Mouse (Mus musculus) skeletal muscle tissue, adult 2 months (tissue): ENCODE results near the gene Rcor2.

Experiments
- DNase-seq: peaks from one replicate; pipeline ENCODE4 v3.0.0-alpha.2; 2012; ENCODE audit warnings: low read depth, low spot score

Gene Rcor2

GRCm38 (mm10) chr19:7294098-7294876 lies 27.2 kb downstream of the Rcor2 start:
- DNase-seq: no peak

DNA sequence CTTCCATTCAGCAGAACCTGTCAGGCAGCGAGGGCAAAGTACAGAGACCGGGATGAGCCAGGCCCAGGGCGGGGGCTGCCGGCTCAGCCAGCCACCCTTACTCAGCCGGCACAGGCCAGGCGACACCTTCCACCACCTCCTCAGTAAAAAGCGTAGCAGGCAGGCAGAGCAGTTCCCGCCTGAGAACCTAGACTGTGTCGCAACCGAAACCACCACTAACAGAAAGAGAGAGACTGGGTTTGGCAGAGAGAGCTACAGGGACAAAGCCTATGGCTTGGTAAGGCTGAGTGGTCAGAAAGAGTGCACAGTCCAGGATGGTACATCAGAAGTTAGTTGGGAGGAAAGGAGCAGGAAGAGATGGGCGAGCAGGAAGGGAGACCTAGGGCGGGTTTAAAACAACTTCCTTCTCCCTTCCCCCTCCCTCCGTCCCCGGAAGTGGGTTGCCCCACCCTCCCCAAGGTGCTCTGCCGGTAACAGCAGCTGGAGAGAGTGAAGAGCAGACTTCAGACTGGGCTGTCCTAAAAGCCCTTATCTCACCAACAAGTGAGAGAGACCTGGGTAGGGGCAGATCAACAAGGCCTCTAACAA lies 28.0 kb downstream of the Rcor2 start:
- DNase-seq: no peak

DNA sequence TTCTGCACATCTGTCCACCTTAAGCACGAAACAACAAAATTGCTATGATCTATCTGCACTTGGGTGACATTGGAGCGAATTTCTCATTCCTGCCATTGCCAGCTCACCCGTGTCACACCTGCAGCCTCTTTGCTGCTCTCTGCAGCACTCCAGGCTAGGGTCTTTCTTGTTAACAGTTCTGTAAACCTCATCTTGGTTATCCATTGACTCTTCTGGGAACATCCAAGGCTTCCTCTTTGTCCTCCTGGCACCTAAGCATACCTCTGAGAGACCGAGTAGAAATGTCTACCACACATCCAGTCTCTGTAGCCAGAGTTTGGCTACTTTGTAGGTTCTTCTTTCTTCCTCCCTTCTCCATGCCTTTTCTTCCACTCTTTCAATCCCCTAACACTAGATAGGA lies 28.8 kb downstream of the Rcor2 start:
- no peak for DNase-seq

DNA sequence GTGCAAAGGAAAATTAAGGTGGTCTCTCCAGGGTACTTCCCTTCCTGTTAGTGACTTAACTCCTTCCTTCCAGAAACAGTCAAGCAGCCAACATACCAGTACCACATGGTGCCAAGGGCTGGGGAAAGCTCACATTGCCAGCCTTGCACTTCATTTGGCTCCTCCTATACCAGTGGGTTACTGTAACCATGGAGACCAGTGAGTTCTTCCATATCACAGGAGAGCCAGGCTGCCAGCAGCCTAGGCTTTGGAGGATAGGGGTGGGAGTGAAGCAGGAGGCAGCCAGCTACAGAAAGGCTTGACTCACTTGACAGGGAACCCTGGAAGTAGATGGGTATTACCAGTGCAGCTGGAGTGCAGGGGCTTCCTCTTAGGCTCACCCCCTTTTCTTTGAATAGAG lies 31.9 kb downstream of the Rcor2 start:
- no peak for DNase-seq

- DNase-seq: no peak
These were observed 33.0 kb downstream of the Rcor2 start for GRCm38 (mm10) chr19:7300078-7300477.

DNA sequence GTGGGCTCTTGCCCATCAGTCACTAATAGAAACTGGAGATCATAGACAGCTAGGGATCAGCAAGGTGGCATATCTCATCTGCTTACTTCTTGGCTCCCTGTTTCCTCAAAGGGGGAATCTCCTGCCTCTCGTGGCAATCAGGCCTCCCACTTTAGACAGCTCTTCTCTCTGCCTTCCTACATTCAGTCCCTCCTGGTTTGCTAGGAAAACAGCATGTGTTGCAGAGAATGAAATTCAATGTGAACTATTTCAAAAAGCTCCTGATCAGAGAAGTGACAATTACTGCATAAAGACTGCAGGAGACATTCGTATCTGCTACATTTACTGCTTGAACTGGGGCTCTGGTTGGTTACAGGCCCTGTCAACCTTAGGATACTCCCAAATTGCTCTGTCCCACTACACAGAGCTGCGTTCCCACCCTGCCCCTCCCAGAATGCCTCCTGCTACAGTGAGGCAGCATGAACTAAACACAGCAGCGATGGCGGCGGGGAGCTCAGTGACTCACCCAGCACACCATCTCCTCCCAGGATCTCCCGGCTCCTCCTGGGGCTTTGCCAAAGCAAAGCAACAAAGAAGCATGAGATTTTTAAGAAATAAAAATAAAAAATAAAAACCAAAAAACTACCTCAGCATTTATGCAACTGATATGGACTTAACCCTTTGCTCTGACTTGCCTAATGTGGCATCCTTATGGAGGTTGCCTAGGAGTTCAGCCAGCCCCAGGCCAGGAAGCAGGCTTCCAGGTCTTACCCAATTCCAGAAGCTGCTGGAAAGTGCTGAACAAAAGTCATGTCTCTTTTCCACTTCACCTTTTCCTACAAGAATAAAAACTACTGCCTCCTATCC lies 34.7 kb downstream of the Rcor2 start:
- DNase-seq: no peak

- DNase-seq: no peak
These were observed 35.3 kb downstream of the Rcor2 start for GRCm38 (mm10) chr19:7302493-7302797.

DNA sequence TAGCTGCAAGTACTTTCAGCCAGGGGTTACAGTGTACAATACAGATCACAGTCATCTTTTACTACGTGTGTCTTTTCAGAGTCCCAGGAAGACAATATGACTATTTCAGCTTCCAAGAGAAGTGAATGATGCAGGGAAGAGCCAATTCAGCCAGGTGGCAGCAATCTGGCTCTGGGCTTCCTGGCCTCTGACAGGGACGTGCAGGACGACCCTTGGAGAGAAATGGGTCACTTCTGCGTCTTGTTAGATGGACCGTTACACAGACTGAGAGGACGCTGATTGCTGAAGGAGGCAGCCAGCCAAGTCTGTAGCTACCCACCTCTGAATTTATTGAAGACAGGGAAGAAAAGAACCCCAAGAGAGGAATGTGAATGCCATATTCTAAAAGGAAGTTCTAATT lies 36.7 kb downstream of the Rcor2 start:
- no peak for DNase-seq

DNA sequence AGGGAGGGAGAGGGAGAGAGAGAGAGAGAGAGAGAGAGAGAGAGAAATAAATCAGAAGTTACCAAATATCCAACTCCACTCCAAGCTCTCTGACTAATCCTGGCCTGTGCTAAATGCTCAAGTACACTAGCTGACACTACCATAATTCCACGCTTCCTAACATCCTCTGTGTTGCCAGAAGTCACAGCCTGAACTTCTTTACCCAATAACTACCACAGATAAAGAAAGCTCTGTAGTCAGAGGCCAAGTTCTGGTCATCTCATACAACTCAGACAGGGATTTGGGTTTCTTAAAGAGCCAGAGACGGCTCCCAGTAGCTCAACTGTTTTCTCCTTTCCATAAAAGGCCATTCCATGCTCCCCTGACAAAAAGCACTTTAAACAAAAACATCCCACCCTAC lies 37.7 kb downstream of the Rcor2 start:
- peak; percentile 64 for DNase-seq

- DNase-seq: no peak
These were observed 38.5 kb downstream of the Rcor2 start for GRCm38 (mm10) chr19:7305380-7306310.

GRCm38 (mm10) chr19:7306968-7307367 lies 39.8 kb downstream of the Rcor2 start:
- peak; percentile 91 for DNase-seq

- no peak for DNase-seq
These were observed 41.1 kb downstream of the Rcor2 start for GRCm38 (mm10) chr19:7307995-7308770.

DNA sequence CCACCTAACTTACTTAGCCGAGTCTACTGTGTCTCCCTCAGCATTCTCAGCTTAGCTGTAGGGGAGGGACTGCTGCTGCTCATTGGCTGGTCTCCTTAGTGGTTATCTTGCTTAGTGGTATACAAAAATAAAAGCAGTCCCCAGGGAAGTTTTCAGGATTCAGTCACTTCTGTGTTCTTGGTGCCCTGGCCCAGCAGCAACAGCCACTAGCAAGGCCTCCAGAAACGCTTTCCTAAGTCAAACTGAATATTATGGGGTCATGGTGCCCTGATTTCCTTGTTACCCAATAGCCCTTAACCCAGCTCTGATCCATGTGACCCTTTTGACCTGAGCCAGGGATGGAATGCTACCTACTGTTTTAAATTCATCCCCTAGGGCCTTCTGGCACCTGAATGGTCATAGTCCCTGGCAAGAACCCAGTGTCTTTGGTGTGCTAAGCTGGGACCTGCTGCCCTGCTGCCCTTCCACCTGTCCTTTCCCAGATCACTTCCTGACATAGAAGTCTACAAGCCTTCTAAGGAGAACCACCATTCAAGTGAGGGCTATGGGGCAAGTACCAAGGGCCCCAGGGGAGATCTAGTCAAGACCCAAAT lies 42.7 kb downstream of the Rcor2 start:
- no peak for DNase-seq

- DNase-seq: peak; percentile 45
These were observed 43.6 kb downstream of the Rcor2 start for GRCm38 (mm10) chr19:7310704-7311103.

DNA sequence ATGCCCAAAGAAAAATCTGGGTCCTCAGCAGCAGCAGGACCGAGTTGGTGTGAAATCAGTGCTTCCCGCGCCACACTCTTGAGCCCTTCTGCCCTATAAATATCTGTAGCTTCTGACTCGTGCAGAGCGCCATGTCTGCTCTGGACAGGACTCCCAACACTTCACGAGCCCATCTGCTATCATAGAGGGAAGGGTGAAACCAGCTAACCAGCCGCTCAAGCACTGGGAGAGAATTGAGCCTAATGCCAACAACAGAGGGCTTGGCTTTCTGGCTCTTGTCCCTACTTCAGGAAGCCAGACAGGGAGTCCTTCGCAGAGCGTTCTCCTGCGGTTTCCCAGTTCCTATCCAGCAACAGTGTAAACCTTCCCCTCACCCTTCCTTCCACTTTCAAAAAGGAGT lies 44.2 kb downstream of the Rcor2 start:
- no peak for DNase-seq

DNA sequence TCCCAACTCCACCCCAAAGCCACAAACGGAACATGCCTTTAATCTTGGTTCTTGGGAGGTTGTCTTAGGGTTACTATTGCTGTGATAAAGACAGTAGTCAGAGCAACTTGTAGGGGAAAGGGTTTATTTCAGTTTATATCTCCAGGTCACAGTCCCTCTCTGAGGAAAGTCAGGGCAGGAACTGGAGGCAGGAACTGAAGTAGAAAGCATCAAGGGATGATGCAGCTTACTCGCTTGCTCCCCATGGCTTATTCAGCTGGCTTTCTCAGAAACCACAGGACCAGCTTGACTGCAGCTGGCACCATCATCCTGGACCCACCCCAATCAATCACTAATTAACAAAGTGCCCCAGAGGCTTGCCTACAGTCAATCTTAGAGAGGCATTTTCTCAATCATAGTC lies 46.5 kb downstream of the Rcor2 start:
- DNase-seq: no peak

GRCm38 (mm10) chr19:7314976-7315586 lies 48.0 kb downstream of the Rcor2 start:
- no peak for DNase-seq

DNA sequence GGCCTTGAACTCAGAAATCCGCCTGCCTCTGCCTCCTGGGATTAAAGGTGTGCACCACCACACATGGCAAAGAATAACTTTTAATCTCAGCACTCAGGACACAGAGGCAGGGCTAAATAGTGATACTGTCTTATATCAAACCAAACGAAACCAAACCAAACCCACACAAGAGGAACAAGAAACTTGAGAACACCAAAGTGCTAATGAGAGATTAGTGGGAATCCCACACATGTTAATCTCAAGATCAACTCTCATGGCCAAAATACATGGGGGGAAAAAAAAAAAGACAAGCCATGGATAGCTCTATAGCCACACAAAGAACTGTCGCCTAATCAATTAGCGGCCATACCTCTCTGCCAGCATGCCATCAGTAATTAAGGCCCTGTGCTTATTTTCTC lies 48.5 kb downstream of the Rcor2 start:
- DNase-seq: no peak

DNA sequence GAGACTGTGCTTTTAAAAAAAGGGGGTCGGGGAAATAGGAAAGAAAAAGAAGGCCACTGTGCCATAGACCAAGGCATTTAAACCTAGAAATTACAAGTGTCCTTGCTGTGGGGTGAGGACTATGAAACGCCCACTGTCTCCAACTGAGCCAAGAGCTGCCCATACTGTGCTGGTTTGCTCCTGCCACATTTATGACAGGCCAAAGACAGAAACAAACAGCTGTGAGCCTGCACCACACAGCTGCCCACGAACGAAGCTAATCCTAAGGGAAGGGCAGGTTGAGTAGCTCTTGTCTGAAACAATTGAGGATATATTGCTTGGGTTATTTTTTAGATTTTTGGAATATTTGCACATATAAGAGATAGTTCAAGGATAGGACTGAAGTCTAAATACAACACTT lies 49.7 kb downstream of the Rcor2 start:
- no peak for DNase-seq

DNA sequence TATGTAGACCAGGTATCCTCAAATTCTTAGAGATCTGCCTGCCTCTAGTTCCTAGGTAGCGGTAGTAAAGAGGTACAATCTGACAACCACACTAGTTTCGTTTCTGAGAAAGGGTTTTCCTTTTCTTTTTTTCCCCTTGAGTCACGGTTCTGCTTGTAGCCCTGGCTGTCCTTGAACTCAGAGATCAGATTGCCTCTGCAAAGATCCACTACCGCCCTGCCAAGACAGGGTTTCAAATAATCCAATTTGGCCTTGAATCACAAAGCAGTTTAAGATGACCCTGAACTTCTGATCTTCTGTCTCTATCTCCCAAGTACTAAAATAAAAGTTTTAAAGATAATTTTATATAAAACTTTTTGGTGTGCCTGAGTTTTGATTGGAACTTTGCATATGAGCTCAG lies 50.6 kb downstream of the Rcor2 start:
- no peak for DNase-seq
